13 mouse cellular contexts compared by ENCODE assay signal in the genomic region with DNA sequence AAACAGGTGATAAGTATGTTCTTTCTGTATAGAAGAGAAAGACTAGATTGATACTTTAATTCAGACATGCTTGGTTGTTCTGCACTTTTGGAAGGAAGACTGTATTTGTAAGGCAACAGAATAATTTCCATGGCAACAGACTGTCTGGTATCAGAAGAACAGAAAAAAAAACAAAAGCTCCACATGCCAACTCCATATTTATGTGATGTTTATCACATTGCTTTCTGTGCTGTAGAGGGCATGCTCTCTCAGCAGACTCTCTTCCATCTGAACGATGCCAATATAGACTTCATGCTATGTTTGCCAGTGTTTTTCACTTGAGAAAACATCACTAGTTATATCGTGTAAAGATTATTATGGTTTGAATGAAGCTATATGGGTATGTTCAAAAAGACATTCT.
"Had no signal": no experiment of that assay in that cellular context is flagged by ENCODE, and none has a peak within 500 bp of the region (broad histone marks: within the 10 kb centered on the region; RNA-seq: fewer than 3 reads in every experiment).

No protein-coding gene starts in this region.

- H3K4me2 ChIP-seq: kidney, embryonic 15.5 days; limb, embryonic 13.5 days; neural tube, embryonic 13.5 days had no signal

- H3K27ac ChIP-seq: kidney, embryonic 15.5 days; limb, embryonic 13.5 days; liver, embryonic 14.5 days; neural tube, embryonic 13.5 days had no signal

- H3K4me1 ChIP-seq: kidney, embryonic 15.5 days; limb, embryonic 13.5 days; neural tube, embryonic 13.5 days had no signal

- H3K27me3 ChIP-seq: kidney, embryonic 15.5 days; limb, embryonic 13.5 days; neural tube, embryonic 13.5 days had no signal

- H3K4me3 ChIP-seq: kidney, embryonic 15.5 days; limb, embryonic 13.5 days; neural tube, embryonic 13.5 days had no signal

- DNase-seq: kidney, adult 2 months; kidney, postnatal 14 days; left cerebral cortex, postnatal 4 days; lung, adult 18-20 months; midbrain, embryonic 14.5 days; retina, postnatal 1 day; right cerebral cortex, postnatal 4 days; spleen, adult 18-20 months; thymus, postnatal 36 days had no signal

- H3K9me3 ChIP-seq: kidney, embryonic 15.5 days; limb, embryonic 13.5 days; neural tube, embryonic 13.5 days had no signal

- H3K36me3 ChIP-seq: kidney, embryonic 15.5 days; limb, embryonic 13.5 days; neural tube, embryonic 13.5 days had no signal

- H3K9ac ChIP-seq: kidney, embryonic 15.5 days; limb, embryonic 13.5 days; liver, embryonic 14.5 days; neural tube, embryonic 13.5 days had no signal
